9 mouse cellular contexts compared by ENCODE assay signal in the genomic region with DNA sequence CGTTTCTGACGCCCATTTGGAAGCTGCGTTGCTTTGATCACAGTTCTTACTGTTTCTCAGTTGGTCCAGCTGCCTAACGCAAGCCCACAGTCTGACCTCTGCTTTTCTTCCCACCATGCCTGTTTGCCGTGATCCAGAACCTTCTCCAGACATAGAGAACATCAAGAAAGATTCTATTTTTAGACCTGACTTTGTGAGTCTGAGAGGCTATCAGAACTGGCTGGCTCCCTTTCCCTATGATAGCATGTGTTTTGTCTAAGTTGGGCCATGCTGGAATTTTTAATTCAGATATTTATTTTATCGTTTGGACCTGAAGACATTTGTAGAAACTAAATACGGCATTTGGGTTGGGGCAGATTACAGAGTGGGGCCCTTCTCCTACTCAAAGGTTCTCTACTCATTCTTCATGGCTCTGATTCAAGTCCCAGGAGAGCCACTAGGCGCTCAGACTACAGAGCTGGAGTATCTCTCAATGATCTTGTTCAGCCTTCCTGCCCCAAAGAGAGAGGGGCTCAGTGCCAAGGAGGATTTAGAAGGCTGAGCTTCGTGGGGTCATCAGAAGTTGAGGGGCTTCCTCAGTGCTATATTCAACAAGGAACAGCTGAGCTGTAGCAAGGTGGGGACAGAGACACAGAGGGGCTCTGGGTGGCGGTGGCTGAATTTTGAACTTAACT.
DNase-seq lines count a peak whose midpoint lies in the region; ATAC-seq and TF ChIP-seq lines count a peak whose summit lies in the region.
"Had no signal": no experiment of that assay in that cellular context is flagged by ENCODE, and none has a peak within 500 bp of the region (broad histone marks: within the 10 kb centered on the region; RNA-seq: fewer than 3 reads in every experiment).

No protein-coding gene starts in this region.

- 38% methylated on average over 10 of the region's 10 CpGs for WGBS in cerebellum, adult 2 months
- 67% methylated on average over 10 of the region's 10 CpGs for WGBS in hindbrain, embryonic 12.5 days
- WGBS in midbrain, postnatal 0 days = 49% methylated on average over 10 of the region's 10 CpGs

- TF ChIP-seq CTCF in cerebellum, adult 2 months (IDR thresholded peaks at IDR 0.05; ENCODE audit: borderline replicate concordance, insufficient read depth, low read depth, low read length) = no peak
- no peak for TF ChIP-seq CTCF in left cerebral cortex, adult 2 months (IDR thresholded peaks at IDR 0.05)
- no peak for TF ChIP-seq CTCF in midbrain, postnatal 0 days (IDR thresholded peaks at IDR 0.05)

- H3K4me3 ChIP-seq in cerebellum, adult 2 months (replicated peaks; ENCODE audit: insufficient read depth, low read depth, low read length) = no peak overlapping the region
- no peak overlapping the region for H3K4me3 ChIP-seq in left cerebral cortex, adult 2 months
- no peak overlapping the region for H3K4me3 ChIP-seq in hindbrain, embryonic 12.5 days
- no peak overlapping the region for H3K4me3 ChIP-seq in midbrain, postnatal 0 days (ENCODE audit: low read depth, low read length)
- H3K4me3 ChIP-seq: embryonic facial prominence, embryonic 12.5 days had no signal

- no peak for TF ChIP-seq POLR2A in cerebellum, adult 2 months (IDR thresholded peaks at IDR 0.05; ENCODE audit: borderline replicate concordance, insufficient read depth, low read length)

- H3K36me3 ChIP-seq in hindbrain, embryonic 12.5 days = no peaks in the 10 kb centered on the region
- H3K36me3 ChIP-seq in midbrain, postnatal 0 days (ENCODE audit: insufficient read depth, low read length) = no peaks in the 10 kb centered on the region
- H3K36me3 ChIP-seq: embryonic facial prominence, embryonic 12.5 days had no signal

- no peak overlapping the region for H3K9ac ChIP-seq in hindbrain, embryonic 12.5 days
- H3K9ac ChIP-seq in midbrain, postnatal 0 days (replicated peaks; ENCODE audit: low read length, poor library complexity, severe bottlenecking) = no peak overlapping the region
- H3K9ac ChIP-seq: embryonic facial prominence, embryonic 12.5 days had no signal

- H3K9me3 ChIP-seq in hindbrain, embryonic 12.5 days (replicated peaks) = no peaks in the 10 kb centered on the region
- H3K9me3 ChIP-seq in midbrain, postnatal 0 days (ENCODE audit: low read length) = no peaks in the 10 kb centered on the region
- H3K9me3 ChIP-seq: embryonic facial prominence, embryonic 12.5 days had no signal

- DNase-seq in cerebellum, adult 2 months = peak; percentile 27 to 41
- DNase-seq in cerebellum, adult 9-11 months = no peak
- DNase-seq in left cerebral cortex, adult 2 months (ENCODE audit: extremely low spot score in 1 of 2, low spot score in 2 of 2) = no peak
- no peak for DNase-seq in left cerebral cortex, adult 9 months (ENCODE audit: low spot score in 2 of 2)
- no peak for DNase-seq in midbrain, postnatal 0 days (ENCODE audit: low spot score)
- no peak for DNase-seq in liver

- no peaks in the 10 kb centered on the region for H3K27me3 ChIP-seq in cerebellum, adult 2 months (ENCODE audit: control insufficient read depth, insufficient read depth, low read length)
- H3K27me3 ChIP-seq in hindbrain, embryonic 12.5 days = no peaks in the 10 kb centered on the region
- no peaks in the 10 kb centered on the region for H3K27me3 ChIP-seq in midbrain, postnatal 0 days (ENCODE audit: insufficient read depth, low read length)
- H3K27me3 ChIP-seq: embryonic facial prominence, embryonic 12.5 days had no signal

- intact Hi-C loops in left cerebral cortex, adult 2 months (cut with DNase I) = loop anchor here (1.0 to 10.0 kb wide), 2 partner anchors 41 to 267 kb away; a partner anchor contains a TSS

- H3K4me2 ChIP-seq in hindbrain, embryonic 12.5 days (replicated peaks) = no peak overlapping the region
- no peak overlapping the region for H3K4me2 ChIP-seq in midbrain, postnatal 0 days (ENCODE audit: low read depth, low read length, poor library complexity, severe bottlenecking)
- H3K4me2 ChIP-seq: embryonic facial prominence, embryonic 12.5 days had no signal

- H3K27ac ChIP-seq in cerebellum, adult 2 months (ENCODE audit: insufficient read depth, low read length) = no peak overlapping the region
- peak overlapping the region; percentile 70 for H3K27ac ChIP-seq in left cerebral cortex, adult 2 months
- H3K27ac ChIP-seq in hindbrain, embryonic 12.5 days = peak overlapping the region; percentile 41; the same call in 1 of the 2 replicates
- 0 out of 2 replicates have a peak overlapping the region, but pooled peaks have one; percentile 12 for H3K27ac ChIP-seq in midbrain, postnatal 0 days (ENCODE audit: low read depth, low read length)
- H3K27ac ChIP-seq: embryonic facial prominence, embryonic 12.5 days had no signal

- peaks cover 4% of the 10 kb centered on the region for H3K4me1 ChIP-seq in cerebellum, adult 2 months (ENCODE audit: control insufficient read depth, insufficient read depth, low read length)
- peaks cover 16% of the 10 kb centered on the region for H3K4me1 ChIP-seq in hindbrain, embryonic 12.5 days
- H3K4me1 ChIP-seq in midbrain, postnatal 0 days (ENCODE audit: insufficient read depth, low read length) = peaks cover 3% of the 10 kb centered on the region; the same call in 1 of the 2 replicates
- H3K4me1 ChIP-seq: embryonic facial prominence, embryonic 12.5 days had no signal

- ATAC-seq in hindbrain, embryonic 12.5 days (ENCODE audit: low FRiP score) = no peak
- no peak for ATAC-seq in midbrain, postnatal 0 days (ENCODE audit: low FRiP score)
- ATAC-seq in megakaryocyte-erythroid progenitor cell, adult 5-6 weeks (replicated peaks; ENCODE audit: low FRiP score, low TSS enrichment, poor library complexity, severe bottlenecking) = no peak

Comparison
In these comparisons a context has a peak if more than half of its experiments do, and no peak if none do; other contexts are left out.
1. DNase-seq: peak in cerebellum, adult 2 months (2 of 2); none in cerebellum, adult 9-11 months (single experiment), left cerebral cortex, adult 2 months (0 of 2), left cerebral cortex, adult 9 months (0 of 2), midbrain, postnatal 0 days (single experiment) and liver (single experiment).